10 mouse cellular contexts compared by ENCODE assay signal in the genomic region with DNA sequence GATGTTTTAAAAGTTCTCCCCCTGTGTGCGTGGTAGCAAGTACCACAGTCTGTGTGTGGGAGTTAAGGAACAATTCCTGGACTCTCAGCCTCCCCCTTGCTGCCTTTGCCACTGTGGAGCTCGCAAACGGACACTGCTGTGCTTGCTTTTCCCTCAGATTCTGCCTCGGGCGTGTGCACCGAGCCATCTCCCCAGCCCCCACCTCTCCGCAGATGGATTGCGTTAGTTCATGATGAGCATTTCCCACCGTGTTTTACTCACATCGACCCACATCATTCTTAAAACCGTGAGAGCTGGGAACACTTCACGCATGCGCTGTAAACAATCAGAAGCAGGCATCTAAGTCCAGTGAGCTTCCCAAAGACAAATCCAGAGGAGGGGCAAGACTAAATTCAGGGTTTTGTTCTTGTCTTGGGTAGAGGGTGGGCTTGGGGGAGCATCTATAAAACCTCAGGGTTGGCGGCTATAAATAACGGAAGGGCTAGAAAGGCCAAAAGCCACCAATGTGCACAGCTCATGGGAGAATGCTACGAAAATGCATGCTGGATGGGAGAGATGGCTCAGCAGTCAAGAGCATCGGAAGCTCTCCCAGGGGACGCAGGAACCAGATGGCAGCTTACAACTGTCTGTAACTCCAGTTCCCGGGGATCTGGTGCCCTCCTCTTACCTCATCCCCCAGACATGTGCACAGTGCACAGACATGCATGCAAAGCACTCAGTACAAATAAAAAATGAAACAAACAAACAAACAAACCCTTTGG. TPM values are rescaled to one million over a fixed set of nuclear protein-coding genes. Genes with fewer than 3 reads are reported as not detected.
DNase-seq lines count a peak whose midpoint lies in the region; ATAC-seq lines count a peak whose summit lies in the region.
"Had no signal": no experiment of that assay in that cellular context is flagged by ENCODE, and none has a peak within 500 bp of the region (broad histone marks: within the 10 kb centered on the region; RNA-seq: fewer than 3 reads in every experiment).

No protein-coding gene starts in this region.

- DNase-seq in gastrocnemius, postnatal 14 days: peak; percentile 20
- DNase-seq in gastrocnemius, adult 8-10 months (ENCODE audit: low spot score in 2 of 2): no peak
- peak; percentile 37 for DNase-seq in cerebellum, adult 9-11 months
- peak; percentile 46 to 47 for DNase-seq in layer of hippocampus, postnatal 36 days
- no peak for DNase-seq in liver, embryonic 11.5 days (ENCODE audit: low spot score)
- DNase-seq in urinary bladder, postnatal 36 days (ENCODE audit: low spot score in 2 of 2): no peak

- ATAC-seq in frontal cortex, adult (ENCODE audit: low TSS enrichment): peak; percentile 74
- ATAC-seq in neural tube, embryonic 15.5 days (ENCODE audit: low FRiP score): peak; percentile 82
- no peak for ATAC-seq in liver, embryonic 11.5 days (replicated peaks; ENCODE audit: low FRiP score)

- H3K9ac ChIP-seq in neural tube, embryonic 15.5 days (replicated peaks): peak overlapping the region; percentile 27
- no peak overlapping the region for H3K9ac ChIP-seq in liver, embryonic 11.5 days (ENCODE audit: low read depth, low read length)

- peak overlapping the region; percentile 63 for H3K4me2 ChIP-seq in neural tube, embryonic 15.5 days
- no peak overlapping the region for H3K4me2 ChIP-seq in liver, embryonic 11.5 days

- peak overlapping the region; percentile 39 for H3K4me3 ChIP-seq in neural tube, embryonic 15.5 days (replicated peaks)
- no peak overlapping the region for H3K4me3 ChIP-seq in liver, embryonic 11.5 days (ENCODE audit: low read depth, low read length)
- H3K4me3 ChIP-seq: erythroblast, embryonic 14.5 days had no signal

- intact Hi-C loops in gastrocnemius, postnatal 14 days (cut with DNase I; ENCODE audit: low total_unique reads): no loop called here

- H3K36me3 ChIP-seq in neural tube, embryonic 15.5 days: no peaks in the 10 kb centered on the region
- no peaks in the 10 kb centered on the region for H3K36me3 ChIP-seq in liver, embryonic 11.5 days (ENCODE audit: control insufficient read depth, insufficient read depth, low read length)

- no peaks in the 10 kb centered on the region for H3K9me3 ChIP-seq in neural tube, embryonic 15.5 days (replicated peaks)
- no peaks in the 10 kb centered on the region for H3K9me3 ChIP-seq in liver, embryonic 11.5 days (ENCODE audit: control insufficient read depth, low read length)

- H3K27ac ChIP-seq in neural tube, embryonic 15.5 days (replicated peaks): peak overlapping the region; percentile 82
- no peak overlapping the region for H3K27ac ChIP-seq in liver, embryonic 11.5 days (ENCODE audit: low read depth, low read length)

- H3K4me1 ChIP-seq in neural tube, embryonic 15.5 days: peaks cover 21% of the 10 kb centered on the region
- H3K4me1 ChIP-seq in liver, embryonic 11.5 days (replicated peaks; ENCODE audit: control insufficient read depth, insufficient read depth, low read length): no peaks in the 10 kb centered on the region

- 12% methylated on average over 19 of the region's 19 CpGs for WGBS in neural tube, embryonic 15.5 days
- WGBS in liver, embryonic 11.5 days: 63% methylated on average over 19 of the region's 19 CpGs

- H3K27me3 ChIP-seq in neural tube, embryonic 15.5 days (replicated peaks): no peaks in the 10 kb centered on the region
- H3K27me3 ChIP-seq in liver, embryonic 11.5 days (replicated peaks; ENCODE audit: control insufficient read depth, insufficient read depth, low read length): no peaks in the 10 kb centered on the region

RNA-seq across cellular contexts. Expression of a gene that starts 27.5 kb away (rescaled TPM):
- total RNA-seq in gastrocnemius, postnatal 14 days (2021): under 1 TPM in 1 of 2 experiments, not detected in 1; 0.04 TPM
- not detected for total RNA-seq in gastrocnemius, adult 8-10 months (2022)
- total RNA-seq in layer of hippocampus, postnatal 36 days (2021): 1 to 10 TPM; 8.7 to 9.7 TPM
- polyA plus RNA-seq in neural tube, embryonic 15.5 days (2015; fragmentation: Nextera tagmentation; extraction: Ambion mirVana): 5.6 and 5.8 TPM in 2 replicates
- polyA plus RNA-seq in liver, embryonic 11.5 days (2014; fragmentation: Nextera tagmentation; extraction: Ambion mirVana): 22.8 and 23.5 TPM in 2 replicates
- total RNA-seq: neutrophil, adult 5-6 weeks had no signal

Comparison
In these comparisons a context has a peak if more than half of its experiments do, and no peak if none do; other contexts are left out.
1. DNase-seq: peak in gastrocnemius, postnatal 14 days (single experiment), cerebellum, adult 9-11 months (single experiment) and layer of hippocampus, postnatal 36 days (2 of 2); none in gastrocnemius, adult 8-10 months (0 of 2), liver, embryonic 11.5 days (single experiment) and urinary bladder, postnatal 36 days (0 of 2).
2. RNA of a gene that starts 27.5 kb away (total RNA-seq): 8.7 to 9.7 TPM in layer of hippocampus, postnatal 36 days; 0.04 TPM in gastrocnemius, postnatal 14 days and not detected in gastrocnemius, adult 8-10 months; every median in the first group is over 4 times any median in the second.